Mouse (Mus musculus) embryo, embryonic 10.5 days (tissue): Measurements from ENCODE around the gene Scgb1b11.
"Not testable (repeated sequence)": the region's sequence is repeated elsewhere in the genome, so short reads cannot be mapped to it uniquely, and the experiment has no call there.

Experiments
- DNase-seq: peaks from one replicate; pipeline ENCODE4 v3.0.0-alpha.2; 2015; ENCODE audit warnings: low spot score

Scgb1b11 gene

GRCm38 (mm10) chr7:32222540-32222939, at the start of gene Scgb1b11:
Gene Scgb1b11, plus strand, starts transcription at chr7:32222840.
- DNase-seq: not testable (repeated sequence)

- DNase-seq: not testable (repeated sequence)
Measured at GRCm38 (mm10) chr7:32211045-32211444, 11.6 kb upstream of the Scgb1b11 start, which contains the start of gene Scgb2b11. Gene Scgb2b11, minus strand, starts transcription at chr7:32211145.
